Mouse (Mus musculus): ENCODE measurements around the gene 1810055G02Rik.

DNA sequence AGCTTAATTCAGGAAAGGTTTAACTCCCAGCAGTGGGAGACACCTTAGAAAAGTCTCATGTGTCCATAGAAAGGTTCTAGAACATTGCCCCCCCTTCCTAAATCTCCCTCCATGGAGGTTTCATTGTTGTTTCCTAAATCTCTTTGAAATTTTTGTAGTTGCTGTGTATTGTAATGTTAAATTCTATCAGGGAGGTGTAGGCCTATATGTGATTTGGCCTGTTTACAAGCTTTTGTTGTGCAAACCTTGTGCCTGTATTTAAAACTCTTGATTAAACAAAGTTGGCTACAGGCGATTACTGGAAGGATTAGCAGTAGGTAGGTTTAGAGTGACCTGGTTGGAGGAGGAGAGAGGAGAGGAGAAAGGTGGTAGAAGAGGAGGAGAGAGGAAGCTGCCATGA, 49.8 kb downstream of the 1810055G02Rik start:
- TF ChIP-seq GATA1 (IDR thresholded peaks at IDR 0.05; ENCODE audit: low read length) = no peak
- TF ChIP-seq TAL1 (IDR thresholded peaks at IDR 0.05; ENCODE audit: low read length) = no peak
